16 mouse cellular contexts compared by ENCODE assay signal in genomic region chr3:37652537-37652936, GRCm38 (mm10). TPM values are rescaled to one million over a fixed set of nuclear protein-coding genes. Genes with fewer than 3 reads are reported as not detected.
DNase-seq lines count a peak whose midpoint lies in the region; ATAC-seq lines count a peak whose summit lies in the region.
"Had no signal": no experiment of that assay in that cellular context is flagged by ENCODE, and none has a peak within 500 bp of the region (broad histone marks: within the 10 kb centered on the region; RNA-seq: fewer than 3 reads in every experiment).

No protein-coding gene starts in this region.

- H3K4me3 ChIP-seq in embryonic facial prominence, embryonic 15.5 days (replicated peaks), result no peak overlapping the region
- 0 out of 2 replicates have a peak overlapping the region, but pooled peaks have one; percentile 10 for H3K4me3 ChIP-seq in liver, embryonic 12.5 days
- H3K4me3 ChIP-seq: forebrain, embryonic 12.5 days had no signal

- WGBS in embryonic facial prominence, embryonic 15.5 days, result 80% methylated on average over 9 of the region's 9 CpGs
- 68% methylated on average over 9 of the region's 9 CpGs for WGBS in liver, embryonic 12.5 days (ENCODE audit: insufficient replicate concordance)

- no peak for ATAC-seq in embryonic facial prominence, embryonic 15.5 days (ENCODE audit: insufficient number of reproducible peaks, low FRiP score, low TSS enrichment, low read depth)
- peak; percentile 50; the same call in 1 of the 2 replicates for ATAC-seq in liver, embryonic 12.5 days
- ATAC-seq: inflammation-experienced regulatory T-cells, adult 6 months had no signal

- H3K4me1 ChIP-seq in embryonic facial prominence, embryonic 15.5 days, result peaks cover 30% of the 10 kb centered on the region
- H3K4me1 ChIP-seq in liver, embryonic 12.5 days, result peaks cover 49% of the 10 kb centered on the region

- peak; percentile 55 for DNase-seq in kidney, adult 9 months
- DNase-seq in lung, postnatal 25 days (ENCODE audit: low spot score), result peak; percentile 54
- no peak for DNase-seq in cerebellum, adult 18-20 months
- no peak for DNase-seq in left cerebral cortex, postnatal 14 days (ENCODE audit: low spot score in 2 of 2)
- DNase-seq in thymus, adult 18-20 months, result no peak
- DNase-seq in layer of hippocampus, adult 9-11 months, result no peak
- DNase-seq: B cell, adult 2 months; cerebellum, adult 11-12 months; gastrocnemius, postnatal 25 days; heart, postnatal 14 days; thymus, adult 2 months had no signal

- H3K36me3 ChIP-seq in embryonic facial prominence, embryonic 15.5 days, result no peaks in the 10 kb centered on the region
- H3K36me3 ChIP-seq in liver, embryonic 12.5 days, result no peaks in the 10 kb centered on the region
- H3K36me3 ChIP-seq: forebrain, embryonic 12.5 days had no signal

- intact Hi-C loops in left cerebral cortex, postnatal 14 days (cut with DNase I), result no loop called here

- H3K9ac ChIP-seq in embryonic facial prominence, embryonic 15.5 days, result no peak overlapping the region
- no peak overlapping the region for H3K9ac ChIP-seq in liver, embryonic 12.5 days
- H3K9ac ChIP-seq: forebrain, embryonic 12.5 days had no signal

- peaks cover 9% of the 10 kb centered on the region; the same call in 1 of the 2 replicates for H3K27me3 ChIP-seq in embryonic facial prominence, embryonic 15.5 days
- peaks cover 25% of the 10 kb centered on the region for H3K27me3 ChIP-seq in liver, embryonic 12.5 days (replicated peaks)

- H3K4me2 ChIP-seq in embryonic facial prominence, embryonic 15.5 days (replicated peaks), result no peak overlapping the region
- H3K4me2 ChIP-seq in liver, embryonic 12.5 days, result peak overlapping the region; percentile 27
- H3K4me2 ChIP-seq: forebrain, embryonic 12.5 days had no signal

- H3K9me3 ChIP-seq in embryonic facial prominence, embryonic 15.5 days (replicated peaks), result no peaks in the 10 kb centered on the region
- no peaks in the 10 kb centered on the region for H3K9me3 ChIP-seq in liver, embryonic 12.5 days (replicated peaks)
- H3K9me3 ChIP-seq: forebrain, embryonic 12.5 days; G1E had no signal

- peak overlapping the region; percentile 22; the same call in 1 of the 2 replicates for H3K27ac ChIP-seq in embryonic facial prominence, embryonic 15.5 days (replicated peaks)
- H3K27ac ChIP-seq in liver, embryonic 12.5 days, result peak overlapping the region; percentile 49; the same call in 1 of the 2 replicates
- H3K27ac ChIP-seq: forebrain, embryonic 12.5 days had no signal

RNA-seq across cellular contexts. Expression of gene Spry1, which starts 12.8 kb away (rescaled TPM):
- polyA plus RNA-seq in embryonic facial prominence, embryonic 15.5 days (2015; fragmentation: Nextera tagmentation; extraction: Ambion mirVana), result 17.0 and 18.7 TPM in 2 replicates
- polyA plus RNA-seq in liver, embryonic 12.5 days (2016; fragmentation: Nextera tagmentation; extraction: Ambion mirVana), result 4.3 and 4.7 TPM in 2 replicates
- 10 to 100 TPM; 13.4 to 14.9 TPM for total RNA-seq in left cerebral cortex, postnatal 14 days (2021)

Comparison
In these comparisons a context has a peak if more than half of its experiments do, and no peak if none do; other contexts are left out.
1. DNase-seq: peak in kidney, adult 9 months (single experiment) and lung, postnatal 25 days (single experiment); none in cerebellum, adult 18-20 months (0 of 2), left cerebral cortex, postnatal 14 days (0 of 2), thymus, adult 18-20 months (0 of 2) and layer of hippocampus, adult 9-11 months (single experiment).